Mouse (Mus musculus): ENCODE measurements at regions not wholly inside any gene's neighbourhood (a gene's known extent, or its start where the extent isn't known, plus 50 kb on each side); places are given as distances from the start of the nearest gene placed in this dataset.

DNA sequence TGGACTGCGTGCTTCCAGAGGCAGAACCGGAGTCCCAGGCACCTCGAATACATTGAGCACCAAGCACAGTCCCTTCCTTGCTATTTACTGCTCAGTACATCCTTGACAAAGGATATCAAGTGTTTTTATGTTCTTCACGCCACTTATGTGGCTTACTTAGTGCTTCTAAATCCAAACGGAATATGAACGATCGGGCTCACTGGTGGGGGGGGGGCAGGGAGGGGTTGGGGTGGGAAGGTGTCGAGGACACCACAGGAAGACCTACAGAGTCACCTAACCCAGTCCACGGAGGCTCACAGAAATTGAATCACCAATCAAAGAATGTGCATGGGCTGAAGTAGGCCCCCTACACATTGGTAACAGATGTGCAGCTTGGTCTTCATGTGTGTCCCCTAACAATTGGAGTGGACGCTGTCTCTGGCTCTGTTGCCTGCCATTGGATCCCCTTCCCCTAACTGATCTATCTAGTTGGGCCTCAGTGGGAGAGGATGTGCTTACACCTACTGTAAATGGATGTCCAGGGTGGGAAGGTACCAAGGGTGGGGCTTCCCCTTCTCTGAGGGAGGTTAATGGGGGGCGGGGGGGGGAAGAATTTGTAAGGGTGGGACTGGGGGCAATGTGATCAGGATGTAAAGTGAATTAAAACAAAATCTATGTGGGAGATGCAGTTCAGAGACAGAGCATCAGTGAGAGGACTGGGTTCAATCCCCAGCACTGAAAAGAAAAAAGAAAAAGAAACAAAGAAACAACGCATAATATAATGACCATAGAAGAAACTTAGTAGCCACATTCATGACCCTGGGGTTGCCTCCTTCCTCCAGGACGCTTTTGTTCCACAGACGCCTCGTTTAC is 99.1 kb upstream of the Cpm start:
- Histone ChIP-seq H3K27ac (no peak overlapping the region), H3K4me1 (peaks cover 14% of the 10 kb centered on the region), H3K4me3 (no peak overlapping the region), H3K9me3 (no peaks in the 10 kb centered on the region), H3K36me3 (replicated peaks) (no peaks in the 10 kb centered on the region), H3K27me3 (ENCODE audit: poor library complexity, severe bottlenecking) (no peaks in the 10 kb centered on the region)
- DNase-seq (ENCODE audit: extremely low spot score, low spot score): no peak
- 75% methylated on average over 15 of the region's 15 CpGs for WGBS

GRCm38 (mm10) chr10:117529269-117530006 is 99.9 kb upstream of the Cpm start:
- DNase-seq (ENCODE audit: extremely low spot score, low spot score): no peak
- Histone ChIP-seq H3K36me3 (replicated peaks) (no peaks in the 10 kb centered on the region), H3K27me3 (ENCODE audit: poor library complexity, severe bottlenecking) (no peaks in the 10 kb centered on the region), H3K9me3 (no peaks in the 10 kb centered on the region), H3K27ac (no peak overlapping the region), H3K4me1 (peaks cover 14% of the 10 kb centered on the region), H3K4me3 (no peak overlapping the region)
- 90% methylated on average over 7 of the region's 7 CpGs for WGBS

DNA sequence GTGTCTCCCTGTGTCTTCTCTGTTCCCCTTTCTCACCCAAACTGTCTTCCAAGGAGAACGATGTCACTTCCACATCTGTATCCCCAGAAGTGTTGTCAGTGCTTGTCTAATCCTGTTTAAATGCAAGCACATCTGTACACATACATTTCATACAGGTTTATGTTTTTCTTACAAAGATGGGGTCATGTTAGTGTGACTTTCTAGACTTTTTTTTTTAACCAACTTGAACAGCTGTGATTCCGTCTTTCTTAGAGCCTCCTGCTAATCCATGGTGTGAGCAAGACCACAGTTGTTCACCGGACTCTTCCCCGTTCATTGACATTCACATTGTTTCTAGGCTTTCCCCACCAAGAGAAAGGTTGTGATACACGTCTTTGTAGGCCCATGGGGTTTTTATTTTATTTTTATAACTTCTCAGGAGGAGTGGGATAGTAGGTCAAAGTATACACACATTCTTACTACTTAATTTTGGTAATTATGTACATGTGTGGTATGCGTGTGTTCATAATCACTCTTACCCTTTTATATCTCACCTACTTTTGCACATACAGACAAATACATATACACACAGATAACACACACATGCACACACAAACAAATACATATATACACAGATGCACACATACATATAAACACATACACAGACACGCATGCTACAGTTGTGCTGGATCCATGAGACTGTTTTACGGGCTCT is 100.6 kb upstream of the Cpm start:
- Histone ChIP-seq H3K27me3 (ENCODE audit: poor library complexity, severe bottlenecking) (no peaks in the 10 kb centered on the region), H3K4me1 (peaks cover 14% of the 10 kb centered on the region), H3K36me3 (replicated peaks) (no peaks in the 10 kb centered on the region), H3K4me3 (no peak overlapping the region), H3K9me3 (no peaks in the 10 kb centered on the region), H3K27ac (no peak overlapping the region)
- WGBS: 90% methylated on average over 8 of the region's 8 CpGs
- DNase-seq (ENCODE audit: extremely low spot score, low spot score): no peak

DNA sequence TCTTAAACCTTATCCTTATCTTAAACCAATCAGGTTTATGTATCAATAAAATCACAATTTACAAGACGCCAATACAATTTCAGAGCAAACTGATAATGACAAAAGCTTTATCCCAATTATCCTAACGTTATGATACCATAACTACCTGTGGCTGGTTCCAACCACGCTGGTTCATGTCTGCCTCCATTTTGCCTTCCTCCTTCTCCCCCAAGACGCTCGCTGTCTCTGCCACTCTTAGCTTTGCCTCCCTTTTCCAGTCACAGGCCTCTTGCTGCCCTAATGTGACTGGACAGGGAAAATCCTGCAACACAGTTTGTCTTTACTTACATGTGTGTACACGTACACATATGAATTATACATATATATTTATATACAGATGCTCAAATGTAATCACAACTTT is 101.3 kb upstream of the Cpm start:
- no peaks in the 10 kb centered on the region for H3K27me3 ChIP-seq (ENCODE audit: poor library complexity, severe bottlenecking)
- H3K36me3 ChIP-seq (replicated peaks): no peaks in the 10 kb centered on the region
- DNase-seq (ENCODE audit: extremely low spot score, low spot score): no peak
- peaks cover 14% of the 10 kb centered on the region for H3K4me1 ChIP-seq
- WGBS: 90% methylated on average over 6 of the region's 6 CpGs
- H3K4me3 ChIP-seq: no peak overlapping the region
- H3K27ac ChIP-seq: no peak overlapping the region
- H3K9me3 ChIP-seq: no peaks in the 10 kb centered on the region

GRCm38 (mm10) chr10:117527243-117527642 is 102.1 kb upstream of the Cpm start:
- no peak for DNase-seq (ENCODE audit: extremely low spot score, low spot score)
- 0 out of 2 replicates have a peak, but pooled peaks cover 4% of the 10 kb centered on the region for H3K27me3 ChIP-seq (ENCODE audit: poor library complexity, severe bottlenecking)
- WGBS: 94% methylated on average over 5 of the region's 5 CpGs

GRCm38 (mm10) chr10:117526834-117527188 is 102.5 kb upstream of the Cpm start:
- peaks cover 9% of the 10 kb centered on the region for H3K4me1 ChIP-seq
- H3K27me3 ChIP-seq (ENCODE audit: poor library complexity, severe bottlenecking): 0 out of 2 replicates have a peak, but pooled peaks cover 4% of the 10 kb centered on the region
- H3K4me3 ChIP-seq: no peak overlapping the region
- no peak overlapping the region for H3K27ac ChIP-seq
- 84% methylated on average over 3 of the region's 3 CpGs for WGBS
- H3K36me3 ChIP-seq (replicated peaks): no peaks in the 10 kb centered on the region
- H3K9me3 ChIP-seq: no peaks in the 10 kb centered on the region
- no peak for DNase-seq (ENCODE audit: extremely low spot score, low spot score)

More at GRCm38 (mm10) chr10:117527243-117527642, 102.1 kb upstream of the Cpm start:
- Histone ChIP-seq H3K27ac (no peak overlapping the region), H3K9me3 (no peaks in the 10 kb centered on the region), H3K4me3 (no peak overlapping the region), H3K4me1 (peaks cover 13% of the 10 kb centered on the region), H3K36me3 (replicated peaks) (no peaks in the 10 kb centered on the region)

DNA sequence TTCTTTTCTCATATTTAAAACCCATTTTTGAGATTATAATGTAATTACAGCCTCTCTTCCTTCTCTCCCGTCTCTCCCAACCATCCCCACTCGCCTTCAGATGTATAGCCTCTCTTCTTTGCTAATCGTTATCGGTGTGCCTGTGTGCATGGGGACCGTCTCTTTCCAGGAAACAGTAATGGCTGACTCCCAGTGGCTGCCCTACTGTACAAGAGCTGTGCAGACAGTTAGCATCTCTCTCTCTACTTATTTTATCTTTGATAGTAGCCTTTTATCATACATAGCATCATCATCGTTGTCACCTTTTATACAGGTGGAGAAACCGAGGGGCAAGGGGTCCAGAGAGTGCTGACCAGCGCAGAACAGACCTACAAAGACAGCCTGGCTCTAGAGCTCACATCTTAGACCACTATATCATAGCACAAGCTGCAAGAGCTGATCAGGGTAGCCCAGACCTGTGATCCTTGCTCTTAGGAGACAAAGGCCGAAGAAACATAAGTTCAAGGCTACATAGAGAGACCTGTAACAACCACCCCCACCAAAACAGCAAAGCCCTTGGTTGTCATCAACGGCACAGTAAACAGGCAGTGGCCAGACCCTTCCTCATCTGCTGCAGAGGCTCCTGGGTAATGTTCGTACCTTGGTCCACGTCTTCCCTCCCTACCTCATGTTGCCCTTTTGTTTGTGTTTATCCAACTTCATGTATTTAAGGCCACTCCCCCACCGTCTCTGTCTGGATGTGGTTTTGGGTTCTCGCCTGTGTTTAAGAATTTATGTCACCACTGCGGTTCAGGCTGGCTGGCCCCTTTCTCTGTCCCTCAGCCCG is 103.1 kb upstream of the Cpm start:
- Histone ChIP-seq H3K9me3 (no peaks in the 10 kb centered on the region), H3K36me3 (replicated peaks) (no peaks in the 10 kb centered on the region), H3K4me1 (peaks cover 7% of the 10 kb centered on the region), H3K4me3 (no peak overlapping the region), H3K27ac (no peak overlapping the region), H3K27me3 (ENCODE audit: poor library complexity, severe bottlenecking) (0 out of 2 replicates have a peak, but pooled peaks cover 10% of the 10 kb centered on the region)
- no peak for DNase-seq (ENCODE audit: extremely low spot score, low spot score)
- WGBS: 88% methylated on average over 16 of the region's 16 CpGs

GRCm38 (mm10) chr10:117525608-117526007 is 103.7 kb upstream of the Cpm start:
- Histone ChIP-seq H3K9me3 (no peaks in the 10 kb centered on the region), H3K27ac (no peak overlapping the region), H3K4me1 (peaks cover 5% of the 10 kb centered on the region), H3K36me3 (replicated peaks) (no peaks in the 10 kb centered on the region), H3K4me3 (no peak overlapping the region), H3K27me3 (ENCODE audit: poor library complexity, severe bottlenecking) (0 out of 2 replicates have a peak, but pooled peaks cover 12% of the 10 kb centered on the region)
- 70% methylated on average over 3 of the region's 3 CpGs for WGBS
- DNase-seq (ENCODE audit: extremely low spot score, low spot score): no peak

DNA sequence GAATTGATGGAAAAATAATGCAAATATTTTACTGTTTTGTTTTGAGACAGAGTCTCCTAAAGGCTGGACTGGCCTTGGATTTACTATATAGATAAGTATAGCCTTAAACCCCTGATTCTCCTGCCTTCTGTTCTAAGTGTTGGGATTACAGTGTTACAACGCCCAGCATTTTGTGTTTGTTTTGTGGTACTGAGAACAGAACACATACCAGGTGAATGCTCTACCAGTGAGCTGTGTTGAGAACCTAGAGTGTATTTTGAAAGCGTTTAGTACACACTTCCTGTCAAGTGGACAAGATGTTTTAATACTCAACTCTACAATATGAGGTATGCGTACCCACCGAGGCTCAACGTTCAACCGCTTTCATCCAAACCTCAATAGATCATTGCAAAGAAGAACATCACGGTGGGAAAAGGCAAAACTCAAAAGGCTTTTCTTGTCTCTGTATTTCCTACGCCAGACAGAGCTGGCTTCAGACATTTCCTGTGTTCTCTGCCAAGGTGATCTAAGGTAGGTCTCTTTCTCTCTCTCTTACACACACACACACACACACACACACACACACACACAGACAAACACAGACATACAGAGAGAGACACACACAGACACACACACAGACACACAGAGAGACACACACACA is 104.3 kb upstream of the Cpm start:
- 91% methylated on average over 8 of the region's 8 CpGs for WGBS
- Histone ChIP-seq H3K36me3 (replicated peaks) (no peaks in the 10 kb centered on the region), H3K27me3 (ENCODE audit: poor library complexity, severe bottlenecking) (0 out of 2 replicates have a peak, but pooled peaks cover 12% of the 10 kb centered on the region), H3K27ac (no peak overlapping the region), H3K4me1 (peaks cover 3% of the 10 kb centered on the region), H3K4me3 (no peak overlapping the region), H3K9me3 (no peaks in the 10 kb centered on the region)
- no peak for DNase-seq (ENCODE audit: extremely low spot score, low spot score)

- no peak overlapping the region for H3K27ac ChIP-seq
- H3K9me3 ChIP-seq: no peaks in the 10 kb centered on the region
- DNase-seq (ENCODE audit: extremely low spot score, low spot score): no peak
- H3K4me1 ChIP-seq: peaks cover 13% of the 10 kb centered on the region
- H3K36me3 ChIP-seq (replicated peaks): no peaks in the 10 kb centered on the region
- H3K4me3 ChIP-seq: no peak overlapping the region
- 0 out of 2 replicates have a peak, but pooled peaks cover 16% of the 10 kb centered on the region for H3K27me3 ChIP-seq (ENCODE audit: poor library complexity, severe bottlenecking)
- WGBS: 90% methylated on average over 7 of the region's 7 CpGs
These were observed 105.2 kb upstream of the Cpm start for GRCm38 (mm10) chr10:117524101-117524500.

DNA sequence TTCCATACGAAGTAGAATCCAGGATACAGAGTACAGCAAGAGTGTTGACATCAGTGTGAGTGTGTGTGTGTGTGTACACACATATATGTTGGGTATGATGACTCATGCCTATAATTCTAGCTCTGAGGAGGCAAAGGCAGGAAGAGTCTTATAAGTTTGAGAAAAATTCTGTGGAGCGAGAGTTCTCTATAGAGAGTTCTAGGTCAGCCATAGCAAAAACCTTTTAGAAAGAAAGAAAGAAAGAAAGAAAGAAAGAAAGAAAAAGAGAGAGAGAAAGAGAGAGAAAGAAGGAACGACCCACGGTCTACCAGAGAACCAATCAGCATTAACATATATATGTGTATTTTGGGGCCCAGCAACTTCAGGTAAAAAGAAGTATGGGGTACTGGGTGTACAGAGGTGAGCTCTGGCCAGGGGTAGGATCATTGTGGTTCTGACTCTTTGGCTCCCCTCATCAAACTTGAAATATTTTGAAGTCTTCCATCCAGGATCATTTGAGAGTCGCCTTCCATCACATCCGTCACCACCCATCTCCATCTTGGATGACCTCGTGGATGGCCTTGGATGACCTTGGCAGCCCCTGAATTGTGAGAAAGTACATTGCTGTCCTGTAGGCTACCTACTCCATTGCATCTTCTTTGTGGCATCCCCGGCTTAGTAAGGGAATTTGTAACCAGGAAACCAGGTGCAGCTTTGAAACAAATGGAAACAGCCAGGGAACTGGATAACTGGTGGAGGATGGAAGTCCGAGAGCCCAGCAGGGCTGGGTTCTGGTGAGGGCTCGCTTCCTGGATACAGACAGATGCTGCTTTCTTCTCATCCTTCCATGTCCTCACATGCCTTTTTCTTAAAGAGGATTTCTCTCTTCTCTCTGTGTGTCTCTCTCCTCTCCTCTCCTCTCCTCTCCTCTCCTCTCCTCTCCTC is 106.1 kb upstream of the Cpm start:
- DNase-seq (ENCODE audit: extremely low spot score, low spot score): no peak
- WGBS: 85% methylated on average over 10 of the region's 10 CpGs
- peaks cover 21% of the 10 kb centered on the region for H3K4me1 ChIP-seq
- H3K27me3 ChIP-seq (ENCODE audit: poor library complexity, severe bottlenecking): 0 out of 2 replicates have a peak, but pooled peaks cover 16% of the 10 kb centered on the region
- no peaks in the 10 kb centered on the region for H3K9me3 ChIP-seq
- no peak overlapping the region for H3K27ac ChIP-seq
- no peaks in the 10 kb centered on the region for H3K36me3 ChIP-seq (replicated peaks)
- no peak overlapping the region for H3K4me3 ChIP-seq
